Mouse (Mus musculus) effector memory CD4-positive, alpha-beta T cell, adult 5 months (primary cell): ENCODE results near the gene Tuba3a. TPM values are rescaled to one million over a fixed set of nuclear protein-coding genes. Genes with fewer than 3 reads are reported as not detected.

Experiments
- polyA plus RNA-seq: library from polyadenylated mRNA; unstranded; fragments of 100-300 nt; shearing (Covaris generic); gene quantifications from one replicate; pipeline ENCODE4 v1.2.1, GENCODE M21; 2017

The Tuba3a gene
- polyA plus RNA-seq = 1.7 TPM

DNA sequence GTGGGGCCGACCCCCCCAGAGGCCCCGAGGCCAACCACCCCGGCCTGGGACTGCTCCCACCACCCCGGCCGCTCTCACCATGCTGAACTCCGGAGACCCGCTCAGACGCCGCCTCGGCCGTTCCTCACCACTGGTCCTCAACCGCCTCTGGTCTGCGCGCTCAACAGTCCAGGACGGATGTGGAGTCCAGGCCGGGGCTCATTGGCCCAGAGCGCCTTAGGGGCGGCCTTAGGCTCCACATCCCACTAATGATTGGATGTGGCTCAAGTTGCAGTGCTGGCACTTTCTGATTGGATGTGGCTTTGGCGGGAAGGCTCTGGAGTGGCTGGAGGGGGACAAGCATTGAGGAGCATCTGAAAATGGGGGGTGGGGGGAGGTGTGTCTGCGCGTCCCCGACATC lies at the start of gene Tuba3a:
TSS of gene Tuba3a (minus strand) at position 153 of the 400 bp plus-strand sequence.

DNA sequence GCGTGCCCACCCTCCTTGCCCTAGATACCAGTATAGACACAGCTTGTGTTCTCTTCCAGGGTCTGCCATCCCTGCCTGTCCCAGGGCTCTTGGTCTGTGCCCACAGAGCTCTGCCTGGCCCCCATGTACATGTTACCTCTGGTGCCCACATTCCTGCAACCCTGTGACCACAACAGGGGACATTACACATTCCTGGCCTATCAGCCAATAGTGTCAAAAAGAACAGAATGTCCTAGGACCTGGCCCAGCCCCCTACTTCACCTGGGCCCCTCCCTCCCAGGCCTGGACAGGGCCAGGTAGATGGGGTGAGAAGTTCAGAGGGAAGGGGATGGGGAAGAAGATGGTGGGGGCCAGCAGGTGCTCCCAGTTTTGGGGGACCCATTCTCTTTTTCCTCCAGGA lies 34.5 kb upstream of the Tuba3a start, which contains the start of gene Scnn1a:
TSS of gene Scnn1a (plus strand) at position 337 of the 400 bp plus-strand sequence.

DNA sequence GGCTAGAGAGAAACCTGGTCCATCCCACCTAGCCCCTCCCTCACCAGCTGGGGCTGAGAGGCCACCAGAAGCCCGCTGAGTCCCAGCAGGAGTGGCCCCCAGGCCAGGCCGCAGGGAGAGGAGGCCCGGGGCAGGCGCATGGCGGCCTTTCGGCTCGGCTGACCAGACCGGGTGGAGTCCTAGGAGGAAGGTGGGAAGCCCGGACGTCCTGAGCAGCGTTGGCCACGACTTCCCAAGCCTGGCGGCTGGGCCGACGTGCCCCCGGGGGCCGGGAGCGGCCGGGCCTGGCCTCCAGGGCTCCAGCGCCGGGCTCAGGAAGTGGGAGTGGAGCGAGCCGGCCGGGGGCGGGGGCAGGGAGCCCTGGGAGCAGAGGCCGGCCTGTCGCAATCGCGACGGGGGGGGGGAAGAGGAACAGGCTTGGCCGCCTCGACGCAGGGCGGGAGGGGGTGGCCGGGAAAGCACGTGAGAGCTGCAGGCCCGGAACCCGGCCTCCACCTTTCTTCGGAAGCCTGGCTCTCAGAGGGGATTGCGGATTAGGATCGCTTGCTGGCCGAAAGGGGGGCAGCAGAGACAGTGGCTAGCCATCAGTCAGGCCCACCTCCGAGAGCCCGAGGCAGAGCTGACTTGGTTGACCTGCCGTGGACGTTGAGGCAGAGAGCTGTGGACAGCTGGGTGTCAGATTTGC lies 27.8 kb upstream of the Tuba3a start, which contains the start of gene Ltbr:
TSS of gene Ltbr (minus strand) at position 340 of the 685 bp plus-strand sequence.

DNA sequence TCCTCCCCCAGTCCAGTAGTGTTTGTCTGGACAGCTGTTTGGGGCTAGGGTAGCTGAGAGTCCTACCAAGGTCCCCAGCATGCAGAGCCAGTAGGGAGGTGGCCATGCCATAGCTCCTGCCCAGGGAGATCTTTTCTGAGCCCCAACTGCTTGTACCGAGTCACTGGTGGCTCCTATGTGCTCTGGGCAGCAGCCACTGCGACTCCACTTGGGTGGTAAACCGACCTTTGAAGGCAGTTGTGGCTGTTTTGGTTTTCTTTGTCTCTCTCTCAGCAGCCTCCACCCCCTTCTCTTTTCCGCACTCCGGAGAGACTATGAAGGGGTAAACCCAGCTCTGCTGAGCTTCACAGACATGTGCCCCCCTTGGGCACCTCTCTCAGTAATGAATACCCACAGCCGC lies 49.1 kb downstream of the Tuba3a start, which contains the start of gene Cd27:
TSS of gene Cd27 (minus strand) at position 229 of the 400 bp plus-strand sequence.

DNA sequence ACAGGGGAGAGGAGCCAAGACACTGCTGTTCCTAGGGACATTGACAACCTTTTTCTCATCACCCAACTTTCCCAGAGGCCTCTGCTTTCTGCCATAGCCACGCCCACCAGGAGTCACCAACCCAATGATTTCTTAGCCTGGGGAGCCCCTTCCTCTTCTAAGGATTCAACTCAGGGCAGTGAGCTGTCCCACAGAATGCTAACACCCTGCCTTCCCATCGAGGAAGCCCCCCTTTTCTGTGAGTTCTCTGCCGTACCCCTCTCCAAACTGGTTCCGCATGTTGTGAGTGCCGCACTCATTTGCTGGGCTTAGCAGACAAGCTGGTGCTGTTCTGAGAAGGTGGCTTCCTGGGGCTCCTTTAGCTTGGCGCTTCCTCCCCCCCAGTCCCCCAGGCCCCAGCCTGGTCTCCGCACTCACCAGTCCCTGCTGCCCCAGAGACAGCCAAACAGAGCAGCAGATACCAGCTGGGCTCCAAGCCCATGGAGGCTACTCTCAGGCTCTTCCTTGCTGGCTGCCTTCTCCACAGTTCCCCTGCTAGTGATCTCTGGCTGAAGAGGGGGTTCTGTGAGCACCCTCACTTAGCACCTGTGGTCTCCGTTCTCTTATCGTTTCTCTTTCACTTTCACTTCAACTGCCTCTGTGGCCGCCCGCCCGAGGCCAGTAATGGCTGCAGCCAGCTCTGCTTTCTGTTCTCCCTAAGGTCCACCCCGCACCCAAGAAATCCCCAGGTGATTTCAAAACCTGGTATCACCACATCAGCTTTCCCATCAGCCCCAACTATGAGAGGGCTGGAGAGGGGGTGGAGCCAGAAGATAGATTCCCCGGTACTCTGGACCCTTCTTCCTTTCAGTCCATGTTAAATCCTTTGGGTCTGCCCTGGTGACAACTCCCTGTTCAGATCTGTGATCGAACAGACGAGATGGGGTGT lies 54.5 kb downstream of the Tuba3a start, which contains the start of gene Tapbpl:
TSS of gene Tapbpl (minus strand) at position 744 of the 928 bp plus-strand sequence.

Other genes starting within 250 kb of the Tuba3a start
- 54.7 TPM for gene Ing4, start 246.3 kb downstream of the Tuba3a start, polyA plus RNA-seq
- gene Acrbp, start 236.4 kb downstream of the Tuba3a start, polyA plus RNA-seq = 6.5 TPM
- gene Lpar5, start 218.1 kb downstream of the Tuba3a start, polyA plus RNA-seq = 10.5 TPM
- gene Chd4, start 190.1 kb downstream of the Tuba3a start, polyA plus RNA-seq = 52.2 TPM
- 26.2 TPM for gene Nop2, start 154.1 kb downstream of the Tuba3a start, polyA plus RNA-seq
- gene Iffo1, start 140.8 kb downstream of the Tuba3a start, polyA plus RNA-seq = 17.8 TPM
- 398 TPM for gene Gapdh, start 119.6 kb downstream of the Tuba3a start, polyA plus RNA-seq
- gene Ncapd2, start 94.3 kb downstream of the Tuba3a start, polyA plus RNA-seq = 19.4 TPM
- 47.7 TPM for gene Mrpl51, start 94.2 kb downstream of the Tuba3a start, polyA plus RNA-seq
- 39.1 TPM for gene Vamp1, start 70.5 kb downstream of the Tuba3a start, polyA plus RNA-seq
- 85.2 TPM for gene Tapbpl, start 54.2 kb downstream of the Tuba3a start, polyA plus RNA-seq
- 391 TPM for gene Cd27, start 49.0 kb downstream of the Tuba3a start, polyA plus RNA-seq
- not detected for gene Ltbr, start 27.8 kb upstream of the Tuba3a start, polyA plus RNA-seq
- 0.10 TPM for gene Scnn1a, start 34.6 kb upstream of the Tuba3a start, polyA plus RNA-seq
- gene Tnfrsf1a, start 63.3 kb upstream of the Tuba3a start, polyA plus RNA-seq = 33.9 TPM
- not detected for gene Plekhg6, start 94.8 kb upstream of the Tuba3a start, polyA plus RNA-seq
- 209 TPM for gene Cd9, start 208.7 kb upstream of the Tuba3a start, polyA plus RNA-seq